Mouse (Mus musculus) C2C12 (cell line): ENCODE results near the gene Pcsk2.

Source experiments
- CEBPB ChIP-seq: IDR thresholded peaks from one replicate; pipeline ENCODE4 v1.6.1; 2011; ENCODE audit warnings: low read depth, mild to moderate bottlenecking, control low read depth, moderate library complexity
- CTCF ChIP-seq: IDR thresholded peaks from one replicate; pipeline ENCODE4 v1.5.1; 2011; ENCODE audit not compliant: control insufficient read depth, insufficient read depth, insufficient read length

- TF ChIP-seq CEBPB = no peak
- no peak for TF ChIP-seq CTCF
Observed at GRCm38 (mm10) chr2:143742436-143742835, 196.5 kb downstream of the Pcsk2 start.
